Mouse (Mus musculus) yolk sac, embryonic 10.5 days (tissue): ENCODE results near the gene Ezh1.
A peak's percentile ranks its signal among the peaks of the same experiment; 100 is the strongest.

Source experiments
- DNase-seq: peaks from one replicate; pipeline ENCODE4 v3.0.0-alpha.2; 2017; ENCODE audit warnings: low spot score

Ezh1 gene

DNA sequence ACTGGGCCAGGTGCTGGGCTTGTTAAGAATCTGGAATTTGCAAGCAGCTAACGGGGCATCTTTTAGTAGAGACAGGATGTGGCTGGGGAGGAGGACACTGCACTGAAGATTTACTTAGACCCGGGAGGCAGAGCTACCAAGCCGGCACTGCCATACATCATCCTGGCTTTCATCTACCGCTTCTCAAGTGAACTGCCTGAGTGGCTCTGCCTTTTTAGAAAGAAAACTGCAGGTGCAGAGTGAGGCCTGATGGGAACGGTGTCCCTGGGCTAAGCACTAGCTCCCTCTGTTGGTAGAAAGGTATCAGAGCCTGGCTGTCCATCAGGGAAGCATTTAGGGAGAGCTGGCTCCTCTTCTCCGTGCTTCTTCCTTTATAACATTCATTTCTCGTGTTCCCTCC is 25.3 kb downstream of the Ezh1 start:
- DNase-seq = no peak

DNA sequence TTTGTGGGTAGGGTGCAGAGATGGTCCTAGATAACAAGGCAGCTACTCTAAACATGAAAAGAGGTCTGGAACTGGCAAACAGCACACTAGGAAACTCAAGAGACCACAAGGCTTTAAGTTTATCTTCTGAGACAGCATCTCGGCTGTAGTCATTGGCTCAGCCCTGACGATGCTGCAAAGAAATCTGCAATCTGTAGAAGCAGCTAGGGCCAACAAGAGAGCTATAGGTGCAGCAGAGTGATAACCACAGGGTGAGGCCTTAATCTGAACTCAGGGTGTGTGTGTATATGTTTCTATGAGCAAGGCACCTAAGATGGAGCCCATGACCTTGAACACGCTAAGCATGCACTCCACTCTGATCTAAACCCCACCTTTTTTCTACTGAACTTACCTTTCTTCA is 26.7 kb downstream of the Ezh1 start:
- DNase-seq = no peak

DNA sequence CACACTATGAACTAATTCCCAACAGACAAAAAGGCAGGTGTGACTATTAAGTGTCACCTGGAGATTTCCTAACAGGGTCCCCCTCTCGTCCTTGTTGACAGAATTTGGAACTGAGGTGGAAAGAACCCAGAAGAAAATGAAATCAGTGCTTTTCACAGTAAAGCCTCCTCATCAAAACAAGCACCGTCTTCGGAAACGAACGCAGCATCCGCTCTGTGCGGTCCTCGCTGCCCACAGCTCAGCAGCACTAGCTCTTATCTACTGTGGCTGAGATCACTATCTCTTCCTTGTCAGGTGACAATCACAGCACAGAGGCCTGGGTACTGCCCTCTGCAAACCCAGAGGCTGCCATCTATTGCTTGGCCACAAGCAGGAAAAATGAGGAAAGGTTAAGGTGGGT is 30.1 kb downstream of the Ezh1 start:
- DNase-seq = no peak

DNA sequence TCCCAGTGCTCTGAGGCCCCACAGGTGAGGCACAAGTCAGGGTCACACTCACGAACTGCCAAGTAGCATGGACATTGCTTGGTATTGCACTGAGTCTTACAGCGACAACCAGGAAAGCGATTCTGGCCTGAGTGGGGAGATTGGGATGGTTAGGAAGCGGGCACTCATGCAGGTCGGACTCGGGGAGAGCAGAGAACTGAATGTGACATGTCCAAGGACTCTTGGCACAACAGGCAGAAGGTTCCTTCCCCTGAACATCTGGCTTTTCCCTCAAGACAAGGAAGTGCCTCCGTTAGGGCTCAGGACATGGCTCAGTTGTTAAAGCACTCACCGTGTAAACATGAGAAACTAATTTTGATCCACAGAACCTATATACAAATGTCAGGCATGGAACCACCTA is 30.7 kb downstream of the Ezh1 start:
- no peak for DNase-seq

DNA sequence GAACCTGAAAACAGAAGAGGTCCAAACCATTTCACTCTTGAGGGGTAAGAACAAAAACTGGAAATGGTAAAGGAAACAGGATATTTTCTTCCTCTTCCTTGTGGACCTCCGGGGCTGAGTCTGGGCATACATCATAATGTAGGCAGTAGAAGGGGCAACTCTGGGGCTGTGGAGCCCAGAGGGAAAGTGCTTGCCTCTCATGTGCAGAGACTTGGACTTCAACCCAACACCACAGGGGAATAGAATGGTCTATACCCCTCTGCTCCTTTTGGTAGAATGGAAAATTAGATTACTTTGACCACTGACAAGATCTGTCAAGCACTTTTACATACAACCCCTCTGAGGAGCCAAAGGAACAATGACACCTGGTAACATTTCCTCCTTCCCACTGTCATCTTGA is 31.2 kb downstream of the Ezh1 start:
- no peak for DNase-seq

DNA sequence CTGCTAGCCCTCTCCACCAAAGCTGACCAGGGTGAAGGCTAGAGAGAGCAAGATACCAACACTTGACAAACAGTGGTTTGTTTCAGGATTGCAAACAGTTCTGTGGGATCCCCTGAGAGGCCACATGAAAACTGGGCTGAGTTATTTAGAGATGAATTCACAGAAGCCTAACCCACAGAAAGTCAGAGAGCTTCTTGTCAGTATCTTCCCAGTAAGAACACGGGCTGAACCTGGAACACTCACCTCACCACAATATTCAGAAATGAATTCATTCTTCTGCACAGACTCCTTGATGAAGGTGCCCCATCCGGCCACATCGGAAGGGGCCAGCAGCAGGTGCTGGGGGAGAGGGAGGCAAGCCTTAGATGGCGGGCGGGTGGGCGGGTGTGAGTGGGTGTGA is 31.6 kb downstream of the Ezh1 start:
- DNase-seq = no peak

DNA sequence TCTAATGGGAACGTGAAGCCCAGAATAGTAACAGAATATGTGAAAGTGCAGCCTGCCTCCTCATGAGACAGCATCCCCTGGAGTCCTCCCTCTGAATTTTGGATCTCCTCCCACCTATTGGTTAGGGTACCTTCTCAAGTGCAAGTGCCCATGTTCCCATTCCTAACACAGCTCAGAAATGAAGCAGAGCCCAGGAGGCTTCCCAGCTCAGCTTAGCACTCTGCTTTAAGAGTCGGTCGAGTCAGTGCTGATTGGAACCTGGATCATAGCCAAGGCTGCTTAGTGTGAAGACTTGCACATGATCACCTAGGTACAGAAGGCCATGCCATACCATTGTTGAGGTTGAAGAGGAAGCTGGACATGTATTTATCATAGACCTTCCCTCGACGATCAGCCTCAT is 32.1 kb downstream of the Ezh1 start:
- DNase-seq = no peak

DNA sequence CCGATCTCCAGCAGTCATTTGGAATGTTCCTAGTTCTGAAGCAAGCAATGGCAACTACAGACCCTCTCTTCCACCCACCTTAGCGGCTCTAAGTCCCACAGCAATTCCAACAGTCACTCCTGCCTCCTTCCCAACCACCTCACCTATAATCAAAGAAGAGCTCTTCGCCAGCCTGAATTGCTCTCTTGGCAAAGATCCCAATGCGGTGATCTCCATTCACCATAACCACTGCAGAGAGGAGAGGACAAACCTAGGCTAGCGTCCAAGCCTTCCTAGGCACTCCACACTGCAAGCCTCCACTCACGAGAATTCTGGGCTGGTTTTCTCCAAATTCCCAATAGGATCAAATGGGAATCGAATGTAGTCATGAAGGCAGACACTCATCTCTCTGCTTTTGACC is 33.2 kb downstream of the Ezh1 start:
- no peak for DNase-seq

DNA sequence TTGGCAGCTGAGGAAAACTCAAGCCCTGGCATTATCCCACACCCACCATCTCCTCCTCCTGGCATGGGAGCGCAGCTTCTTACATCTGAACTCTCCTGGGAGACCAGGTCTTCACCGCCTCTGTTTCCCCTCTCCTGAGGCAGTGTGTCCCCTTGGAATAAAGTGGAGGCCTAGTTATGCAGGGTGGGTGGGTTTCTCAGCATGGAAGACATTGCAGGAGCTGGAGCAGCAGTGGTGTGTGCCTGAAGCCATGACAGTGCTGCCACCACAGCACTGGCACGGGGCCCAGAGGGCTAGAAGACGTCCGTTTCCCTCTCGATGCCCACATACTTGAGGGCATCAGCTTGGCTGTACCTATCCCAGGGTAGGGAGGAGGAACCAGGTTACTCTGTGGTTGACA is 33.6 kb downstream of the Ezh1 start:
- no peak for DNase-seq

DNA sequence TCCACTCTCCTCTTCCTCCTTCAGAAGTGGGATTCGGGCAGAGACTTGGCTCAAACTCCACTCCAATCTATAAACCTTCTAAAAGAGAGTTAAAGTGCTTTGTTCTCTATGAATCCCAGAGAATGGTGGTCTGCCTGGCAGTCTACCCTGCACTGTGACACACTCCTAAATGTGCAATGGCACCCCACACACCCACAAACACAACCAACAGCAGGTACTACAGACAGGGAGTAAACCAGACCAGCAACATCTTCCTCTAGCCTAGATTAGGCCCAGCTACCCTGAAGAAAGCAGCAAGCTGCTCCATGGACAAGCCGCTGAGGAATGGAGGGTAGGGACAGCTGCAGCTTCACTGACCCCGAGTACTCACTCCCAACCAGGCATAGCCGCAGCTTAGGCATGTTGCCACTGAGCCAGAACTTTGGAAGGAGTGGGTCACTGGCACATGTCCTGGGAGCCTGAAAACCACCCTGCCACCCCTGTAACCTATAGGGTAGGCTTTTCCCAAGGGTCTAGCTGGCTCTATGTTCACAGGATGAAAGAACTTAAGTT is 34.3 kb downstream of the Ezh1 start:
- no peak for DNase-seq

DNA sequence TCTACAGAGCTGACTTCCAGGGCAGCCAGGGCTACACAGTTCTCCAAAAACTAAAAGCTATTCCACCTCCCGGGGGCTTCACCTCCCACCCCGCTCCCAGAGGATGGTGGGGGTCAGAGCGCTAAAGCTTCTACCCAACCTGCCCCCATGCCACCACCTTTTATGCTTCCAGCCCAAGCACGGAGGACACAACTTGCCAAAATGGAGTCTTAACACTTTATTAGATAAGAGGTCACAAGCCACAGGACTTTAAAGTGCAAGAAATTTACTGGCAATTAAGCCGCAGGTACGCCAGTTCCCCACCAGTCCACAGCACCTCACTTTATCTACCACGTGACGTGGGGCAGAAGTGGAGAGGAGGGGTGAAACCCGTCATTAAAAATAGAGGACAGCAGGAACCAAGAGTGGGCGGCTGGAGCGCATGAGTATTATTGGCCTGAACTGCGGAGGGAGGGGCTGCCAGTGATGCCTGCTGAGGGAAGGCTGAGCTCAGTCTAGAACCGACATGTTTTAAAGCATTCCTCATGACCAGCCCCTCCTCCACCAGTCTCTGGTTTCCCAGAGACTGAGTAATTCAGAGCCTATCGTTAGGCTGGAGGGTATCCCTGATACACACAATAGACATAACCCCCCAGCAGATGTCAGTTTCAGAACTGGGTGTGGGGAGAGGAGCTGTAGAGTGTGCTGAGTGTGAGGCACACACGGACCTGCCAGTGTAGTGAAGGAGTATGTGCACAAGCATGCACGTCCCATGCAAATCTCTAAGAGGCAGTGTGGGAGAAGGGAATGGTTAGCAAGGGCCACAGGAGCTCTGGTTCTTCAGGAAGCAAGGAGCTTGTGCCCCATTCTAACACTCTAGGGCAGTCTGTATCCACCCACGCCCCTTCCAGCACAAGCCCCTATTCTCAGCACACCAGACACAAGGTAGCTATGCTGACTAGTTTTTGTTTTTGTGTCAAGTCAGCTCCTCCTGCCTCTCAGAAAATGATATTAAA is 35.1 kb downstream of the Ezh1 start:
- DNase-seq = no peak

DNA sequence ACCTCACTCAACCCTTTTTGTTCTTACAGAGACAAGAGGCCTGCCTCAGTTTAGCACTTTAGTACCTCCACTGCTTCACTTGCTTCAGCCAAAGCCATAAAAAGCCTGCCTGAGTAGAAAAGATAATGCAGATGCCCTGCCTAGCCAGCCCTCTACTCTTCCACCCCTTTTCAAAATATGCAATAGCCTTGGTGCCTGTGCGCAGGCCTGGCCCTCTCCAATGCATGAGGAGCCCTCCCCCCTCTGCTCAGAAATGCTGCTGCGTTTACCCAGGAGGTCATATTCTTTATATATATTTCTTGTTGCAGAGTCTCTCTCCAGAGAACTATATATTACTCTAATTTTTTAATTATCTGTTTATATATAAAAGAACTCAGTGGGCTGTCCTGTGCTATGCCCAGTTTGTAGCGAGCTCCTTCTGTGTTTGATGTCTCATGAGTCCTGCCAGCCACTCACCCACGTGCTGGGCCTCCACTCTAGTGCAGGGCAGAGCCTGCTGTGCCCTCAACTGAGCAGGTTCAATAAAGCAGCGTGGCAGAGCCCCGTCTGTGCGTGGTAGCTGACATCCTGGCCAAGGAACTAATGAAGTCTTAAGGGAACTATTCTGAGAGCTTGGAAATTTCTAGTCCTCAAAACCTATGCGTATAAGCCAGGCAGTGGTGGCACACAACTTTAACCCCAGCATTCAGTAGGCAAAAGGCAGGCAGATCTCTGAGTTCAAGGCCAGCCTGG is 35.9 kb downstream of the Ezh1 start:
- no peak for DNase-seq

DNA sequence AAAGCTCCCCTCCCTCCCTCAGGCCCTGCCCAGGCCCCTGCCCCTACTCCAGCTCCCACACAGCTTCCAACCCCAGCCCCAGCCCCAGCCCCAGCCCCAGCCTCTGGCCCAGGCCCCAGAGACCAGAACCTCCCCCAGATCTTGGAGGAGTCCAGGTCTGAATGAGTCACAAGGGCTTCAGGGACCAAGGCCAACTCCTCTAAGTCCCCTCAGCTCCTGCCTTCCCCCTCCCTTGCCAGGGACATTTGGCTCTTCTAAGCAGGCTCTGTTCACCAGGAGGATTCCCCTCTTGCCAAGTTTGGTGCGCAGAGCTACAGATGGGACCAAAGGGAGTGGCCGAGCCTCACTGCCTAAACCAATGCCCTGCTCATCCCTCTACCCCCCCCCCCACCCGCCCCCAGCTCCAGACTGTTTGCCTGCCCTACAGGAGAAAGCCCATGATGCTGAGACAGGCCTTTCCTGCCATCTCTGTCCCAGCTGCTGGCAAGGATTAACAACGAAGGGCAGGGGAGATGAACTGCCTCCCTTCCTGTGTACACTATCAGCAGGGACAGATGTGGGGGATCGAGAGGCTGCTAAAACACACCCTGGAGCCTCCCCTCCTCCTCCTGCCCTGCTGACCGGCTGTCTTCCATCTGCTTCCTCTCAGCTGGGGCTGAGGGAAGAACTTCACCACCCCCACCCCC is 36.6 kb downstream of the Ezh1 start:
- DNase-seq = peak; percentile 79

DNA sequence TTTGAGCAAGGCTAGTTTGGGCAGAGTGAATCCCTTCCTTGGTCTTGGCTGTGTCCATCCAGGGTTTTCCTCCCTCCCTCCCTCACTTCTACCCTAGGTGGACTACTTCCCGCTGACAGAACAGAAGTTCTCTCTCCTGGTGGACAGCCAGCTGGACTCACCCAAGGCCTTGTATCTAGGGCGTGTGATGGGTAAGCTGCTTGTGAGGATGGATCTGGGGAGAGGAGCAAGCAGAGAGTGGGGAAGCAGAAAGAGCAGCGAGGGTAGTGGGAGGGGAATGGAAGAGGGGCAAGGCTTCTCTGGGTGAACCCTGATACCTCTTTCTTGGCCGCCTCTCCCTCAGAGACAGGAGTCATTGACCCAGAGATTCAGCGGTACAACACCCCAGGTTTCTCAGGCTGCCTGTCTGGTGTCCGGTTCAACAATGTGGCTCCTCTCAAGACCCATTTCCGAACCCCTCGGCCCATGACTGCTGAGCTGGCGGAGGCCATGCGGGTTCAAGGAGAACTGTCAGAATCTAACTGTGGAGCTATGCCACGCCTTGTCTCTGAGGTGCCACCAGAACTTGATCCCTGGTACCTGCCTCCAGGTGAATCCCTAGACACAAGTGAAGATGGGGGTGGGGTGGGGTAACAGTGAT is 38.0 kb downstream of the Ezh1 start:
- DNase-seq = no peak

DNA sequence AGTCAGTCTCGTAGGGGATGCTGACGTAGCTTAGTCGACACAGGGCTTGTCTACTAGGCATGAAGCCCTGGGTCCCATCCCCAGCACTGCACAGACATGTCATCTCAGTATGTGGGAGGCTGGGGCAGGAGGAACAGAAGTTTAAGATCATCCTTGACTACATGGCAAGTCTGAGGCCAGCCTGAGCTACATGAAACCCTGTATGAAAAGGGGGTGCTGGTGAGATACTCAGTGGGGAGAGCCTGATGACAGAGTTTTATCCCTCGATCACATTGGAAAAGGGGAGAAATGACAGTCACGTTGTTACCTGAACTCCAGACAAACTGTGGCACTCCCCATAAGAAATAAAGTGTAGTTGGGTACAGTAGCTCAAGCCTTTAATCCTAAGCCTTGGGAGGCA is 38.7 kb downstream of the Ezh1 start:
- DNase-seq = no peak

DNA sequence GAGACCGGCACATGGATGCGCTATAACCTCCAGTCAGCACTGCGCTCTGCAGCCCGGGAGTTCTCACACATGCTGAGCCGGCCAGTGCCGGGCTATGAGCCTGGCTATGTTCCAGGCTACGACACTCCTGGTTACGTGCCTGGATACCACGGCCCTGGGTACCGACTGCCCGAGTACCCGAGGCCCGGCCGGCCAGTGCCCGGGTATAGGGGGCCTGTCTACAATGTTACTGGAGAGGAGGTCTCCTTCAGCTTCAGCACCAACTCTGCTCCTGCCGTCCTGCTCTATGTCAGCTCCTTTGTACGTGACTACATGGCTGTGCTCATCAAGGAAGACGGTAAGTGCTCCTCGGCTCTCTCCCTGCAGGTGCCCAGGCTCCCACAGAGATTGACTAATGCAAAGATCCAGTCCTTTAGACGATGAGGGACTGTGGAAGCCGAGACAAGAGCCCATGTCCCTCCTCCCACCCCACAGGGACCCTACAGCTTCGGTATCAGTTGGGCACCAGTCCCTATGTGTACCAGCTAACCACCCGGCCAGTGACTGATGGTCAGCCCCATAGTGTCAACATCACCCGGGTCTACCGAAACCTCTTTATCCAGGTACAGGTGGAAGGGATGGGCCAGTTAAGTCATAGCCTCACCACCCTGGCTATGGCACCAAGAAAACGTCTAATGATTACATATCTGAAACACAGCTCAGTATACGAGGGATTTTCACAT is 39.6 kb downstream of the Ezh1 start:
- no peak for DNase-seq

DNA sequence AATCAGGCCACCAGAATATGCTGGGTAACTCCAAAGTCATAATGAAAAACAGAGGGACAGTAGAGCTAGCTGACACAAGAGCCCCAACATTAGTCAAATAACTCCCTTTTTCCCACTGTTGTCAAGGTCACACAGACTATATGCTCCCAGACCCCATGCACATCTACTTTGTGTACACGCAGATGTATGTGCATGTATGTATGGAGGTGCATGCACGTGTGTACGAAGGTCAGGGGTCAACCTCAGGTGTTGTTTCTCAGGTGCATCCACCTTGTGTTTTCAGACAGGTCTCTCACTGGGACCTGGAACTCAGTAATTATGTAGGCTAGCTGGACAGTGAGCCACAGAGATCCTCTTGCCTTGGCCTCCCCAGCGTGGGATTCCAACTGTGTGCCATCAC is 40.8 kb downstream of the Ezh1 start:
- no peak for DNase-seq

DNA sequence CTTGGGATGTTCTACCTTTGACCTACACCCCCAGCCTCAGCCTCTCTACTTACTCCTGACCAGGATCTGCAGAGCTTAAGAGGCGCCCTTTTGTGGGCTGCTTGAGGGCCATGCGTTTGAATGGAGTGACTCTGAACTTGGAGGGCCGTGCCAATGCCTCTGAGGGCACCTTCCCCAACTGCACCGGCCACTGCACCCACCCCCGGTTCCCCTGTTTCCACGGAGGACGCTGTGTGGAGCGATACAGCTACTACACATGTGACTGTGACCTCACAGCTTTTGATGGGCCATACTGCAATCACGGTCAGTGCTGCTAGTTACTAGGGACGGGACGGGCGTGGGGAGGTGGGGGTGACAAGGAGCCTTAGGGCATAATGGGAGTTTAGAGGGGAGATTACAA is 41.3 kb downstream of the Ezh1 start:
- DNase-seq = no peak

DNA sequence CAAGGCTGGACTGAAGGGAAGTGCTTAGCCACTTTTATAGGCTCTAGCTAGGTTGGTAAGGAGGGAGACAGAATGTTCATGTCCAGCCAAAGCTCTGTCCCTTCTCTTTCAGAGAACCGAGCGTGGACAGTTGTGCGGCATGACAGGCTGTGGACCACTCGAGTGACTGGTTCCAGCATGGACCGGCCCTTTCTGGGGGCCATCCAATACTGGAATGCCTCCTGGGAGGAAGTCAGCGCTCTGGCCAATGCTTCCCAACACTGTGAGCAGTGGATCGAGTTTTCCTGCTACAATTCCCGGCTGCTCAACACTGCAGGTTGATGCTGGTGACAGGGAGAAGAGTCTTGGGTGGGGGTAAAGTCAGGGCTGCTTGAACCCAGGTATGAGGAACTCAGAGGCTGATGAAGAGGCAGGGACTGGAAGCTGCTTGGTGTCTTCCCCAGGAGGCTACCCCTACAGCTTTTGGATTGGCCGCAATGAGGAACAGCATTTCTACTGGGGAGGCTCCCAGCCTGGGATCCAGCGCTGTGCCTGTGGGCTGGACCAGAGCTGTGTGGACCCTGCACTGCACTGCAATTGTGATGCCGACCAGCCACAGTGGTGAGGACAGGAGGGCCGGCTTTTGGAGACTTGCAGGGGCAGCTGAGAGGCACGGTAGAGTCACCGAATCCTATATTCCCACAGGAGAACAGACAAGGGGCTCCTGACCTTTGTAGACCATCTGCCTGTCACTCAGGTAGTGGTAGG is 43.3 kb downstream of the Ezh1 start:
- DNase-seq = no peak

DNA sequence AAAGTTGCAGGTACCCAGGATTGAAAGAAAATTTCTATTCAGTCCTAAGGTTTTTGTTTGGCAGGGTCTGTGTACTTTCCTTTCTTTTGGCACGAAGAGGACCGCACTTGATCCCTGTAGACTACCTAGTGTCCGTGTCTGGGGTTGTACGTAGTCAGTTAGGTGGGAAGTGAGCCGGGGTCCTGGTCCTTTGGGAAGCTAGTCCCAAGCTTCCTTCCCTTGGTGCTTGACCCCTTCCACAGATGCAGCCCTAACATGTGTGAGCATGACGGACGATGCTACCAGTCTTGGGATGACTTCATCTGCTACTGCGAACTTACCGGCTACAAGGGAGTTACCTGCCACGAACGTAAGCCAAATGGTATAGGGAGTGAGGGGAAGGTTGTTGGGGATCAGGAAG is 44.3 kb downstream of the Ezh1 start:
- DNase-seq = no peak
